Mouse (Mus musculus) limb, embryonic 13.5 days (tissue): ENCODE results near the gene Cox8b. TPM values are rescaled to one million over a fixed set of nuclear protein-coding genes. Genes with fewer than 3 reads are reported as not detected.
A peak's percentile ranks its signal among the peaks of the same experiment; 100 is the strongest.
"Not testable (repeated sequence)": the region's sequence is repeated elsewhere in the genome, so short reads cannot be mapped to it uniquely, and the experiment has no call there.

Experiments used
- ATAC-seq: fragments of 200-750 bp; cut with Nextera tagmentation; 2 replicates; pipeline ENCODE4 v1.8.0; 2017; ENCODE audit warnings: low read depth, moderate number of reproducible peaks, moderate TSS enrichment; ENCODE audit not compliant: low FRiP score
- H3K27ac ChIP-seq: fragments of 300-500 bp; sonication (generic); 2 replicates; pipeline ENCODE4 v1.5.1; 2015; ENCODE audit warnings: inconsistent platforms, mild to moderate bottlenecking, moderate library complexity
- H3K27me3 ChIP-seq: fragments of 300-500 bp; sonication (generic); 2 replicates; pipeline ENCODE4 v1.6.1; 2015; ENCODE audit warnings: mild to moderate bottlenecking, inconsistent platforms
- H3K36me3 ChIP-seq: fragments of 300-500 bp; sonication (generic); 2 replicates; pipeline ENCODE4 v1.6.1; 2015; ENCODE audit warnings: inconsistent platforms, mild to moderate bottlenecking, moderate library complexity
- H3K4me1 ChIP-seq: fragments of 300-500 bp; sonication (generic); 2 replicates; pipeline ENCODE4 v1.6.1; 2015; ENCODE audit warnings: inconsistent platforms
- H3K4me2 ChIP-seq: fragments of 300-500 bp; sonication (generic); replicated peaks from 2 replicates; pipeline ENCODE4 v1.6.1; 2015; ENCODE audit warnings: inconsistent platforms, mild to moderate bottlenecking, moderate library complexity
- H3K4me3 ChIP-seq: fragments of 300-500 bp; sonication (generic); 2 replicates; pipeline ENCODE4 v1.5.1; 2015; ENCODE audit warnings: moderate library complexity, mild to moderate bottlenecking, inconsistent platforms
- H3K9ac ChIP-seq: fragments of 300-500 bp; sonication (generic); 2 replicates; pipeline ENCODE4 v1.6.1; 2015; ENCODE audit warnings: mild to moderate bottlenecking, inconsistent platforms
- H3K9me3 ChIP-seq: fragments of 300-500 bp; sonication (generic); 2 replicates; pipeline ENCODE4 v1.6.1; 2016; ENCODE audit warnings: inconsistent platforms
- WGBS: fragments of 180-500 bp; shearing (Covaris S2); methylation state at CpG from one replicate; pipeline ENCODE4 v1.1.7; 2015; 5-methylcytosine and 5-hydroxymethylcytosine counted together
- polyA plus RNA-seq: library from polyadenylated mRNA; unstranded; fragments of >200 nt; fragmentation: Nextera tagmentation; extraction: Ambion mirVana; gene quantifications from 2 replicates; pipeline ENCODE4 v1.2.1, GENCODE M21; 2015

Gene Cox8b
- polyA plus RNA-seq, 1 experiment from 2014 or later: 9.3 TPM

DNA sequence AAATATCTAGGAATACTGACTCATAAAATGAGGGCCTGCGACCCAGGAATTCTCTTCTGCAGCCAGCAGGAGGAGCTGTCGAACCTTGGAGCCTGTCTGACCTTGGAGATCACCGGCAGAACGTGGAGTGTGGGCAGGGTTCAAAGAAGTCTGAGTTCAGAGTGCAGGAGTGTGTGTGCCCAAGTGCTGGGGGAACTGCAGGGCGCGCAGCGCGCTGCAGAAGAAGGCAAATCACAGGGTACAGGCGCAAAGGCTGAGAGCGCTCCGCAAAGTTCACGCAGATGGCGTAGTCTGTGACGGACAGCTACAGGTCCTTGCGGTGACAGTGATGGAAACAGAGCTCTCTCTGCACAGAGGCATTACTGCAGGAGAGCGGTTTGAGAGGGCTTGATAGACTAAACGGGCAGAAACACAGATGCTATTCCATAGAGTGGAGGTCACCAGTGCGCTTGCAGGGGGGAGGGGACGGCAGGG, 8.4 kb upstream of the Cox8b start:
- peak overlapping the region; percentile 75 for H3K4me2 ChIP-seq
- H3K4me1 ChIP-seq: peaks cover 3% of the 10 kb centered on the region
- no peaks in the 10 kb centered on the region for H3K9me3 ChIP-seq
- H3K27ac ChIP-seq: no peak overlapping the region
- peak; percentile 70; the same call in 1 of the 2 replicates for ATAC-seq
- WGBS: 1% methylated on average over 19 of the region's 19 CpGs
- peak overlapping the region; percentile 57 for H3K9ac ChIP-seq
- H3K36me3 ChIP-seq: no peaks in the 10 kb centered on the region
- peak overlapping the region; percentile 44 for H3K4me3 ChIP-seq
- no peaks in the 10 kb centered on the region for H3K27me3 ChIP-seq

DNA sequence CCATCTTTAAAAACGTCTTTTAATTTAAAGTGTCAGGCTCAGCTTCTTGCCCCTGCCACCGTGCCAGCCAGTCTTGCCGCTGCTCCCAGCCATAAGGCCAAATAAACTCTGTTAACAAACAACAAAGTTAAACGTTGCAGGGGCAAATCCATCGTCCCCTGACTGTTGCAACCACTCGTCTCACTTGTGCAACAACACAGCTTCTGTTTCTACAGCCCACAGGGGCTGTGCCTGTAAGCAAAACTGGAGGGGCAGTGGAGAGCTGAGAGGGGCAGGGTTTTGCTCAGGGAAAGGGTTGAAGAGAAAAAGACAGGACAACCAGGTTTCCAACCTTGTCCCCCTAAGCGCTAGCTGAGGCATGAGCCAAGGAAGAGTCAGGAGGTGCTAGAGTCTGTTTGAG, 7.9 kb upstream of the Cox8b start:
- Histone ChIP-seq H3K9me3 (no peaks in the 10 kb centered on the region), H3K9ac (no peak overlapping the region), H3K4me1 (peaks cover 7% of the 10 kb centered on the region), H3K4me3 (peak overlapping the region; percentile 44; the same call in 1 of the 2 replicates), H3K36me3 (no peaks in the 10 kb centered on the region), H3K27me3 (no peaks in the 10 kb centered on the region), H3K4me2 (peak overlapping the region; percentile 75), H3K27ac (no peak overlapping the region)
- WGBS: 48% methylated on average over 7 of the region's 7 CpGs
- ATAC-seq: no peak

DNA sequence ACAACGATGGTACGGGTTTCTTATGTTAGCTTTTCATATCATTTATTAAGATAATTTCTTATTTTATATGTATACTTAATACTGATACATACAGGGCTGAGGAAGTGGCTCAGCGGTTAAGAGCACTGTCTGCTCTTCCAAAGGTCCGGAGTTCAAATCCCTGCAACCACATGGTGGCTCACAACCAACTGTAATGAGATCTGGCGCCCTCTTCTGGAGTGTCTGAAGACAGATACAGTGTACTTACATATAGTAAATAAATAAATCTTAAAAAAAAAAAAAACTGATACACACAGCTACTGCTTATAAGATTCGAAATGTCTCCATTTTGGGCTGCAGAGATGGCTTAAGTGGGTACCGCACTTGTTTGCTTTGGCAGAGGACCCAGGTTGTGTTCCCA, 7.5 kb upstream of the Cox8b start:
- 85% methylated on average over 7 of the region's 7 CpGs for WGBS
- H3K9ac ChIP-seq: no peak overlapping the region
- H3K36me3 ChIP-seq: no peaks in the 10 kb centered on the region
- H3K27me3 ChIP-seq: no peaks in the 10 kb centered on the region
- ATAC-seq: no peak
- H3K4me1 ChIP-seq: peaks cover 9% of the 10 kb centered on the region
- no peak overlapping the region for H3K4me2 ChIP-seq
- H3K9me3 ChIP-seq: no peaks in the 10 kb centered on the region
- H3K27ac ChIP-seq: no peak overlapping the region
- H3K4me3 ChIP-seq: no peak overlapping the region

DNA sequence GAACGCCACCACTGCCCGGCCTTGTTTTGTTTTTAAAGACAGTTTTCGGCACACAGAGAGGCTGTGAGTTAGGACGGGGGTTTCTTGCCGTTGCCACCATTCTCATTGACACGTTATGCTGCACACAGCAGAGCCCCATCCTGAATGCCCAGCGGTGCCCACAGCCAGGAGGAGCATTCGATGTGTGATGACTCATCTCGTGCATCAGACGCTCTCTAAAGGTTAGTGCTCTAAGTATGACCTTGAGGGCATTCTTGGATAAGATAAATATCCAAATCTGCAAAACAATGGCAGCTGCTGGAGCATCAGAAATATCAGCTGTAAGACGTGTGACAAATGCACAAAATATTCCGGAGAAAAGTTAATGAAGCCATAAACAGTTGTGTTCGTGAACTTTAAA, 6.9 kb upstream of the Cox8b start:
- Histone ChIP-seq H3K4me2 (no peak overlapping the region), H3K27me3 (no peaks in the 10 kb centered on the region), H3K4me3 (no peak overlapping the region), H3K9ac (no peak overlapping the region), H3K9me3 (no peaks in the 10 kb centered on the region), H3K36me3 (no peaks in the 10 kb centered on the region), H3K27ac (no peak overlapping the region), H3K4me1 (peaks cover 9% of the 10 kb centered on the region)
- WGBS: 85% methylated on average over 13 of the region's 13 CpGs
- no peak for ATAC-seq

DNA sequence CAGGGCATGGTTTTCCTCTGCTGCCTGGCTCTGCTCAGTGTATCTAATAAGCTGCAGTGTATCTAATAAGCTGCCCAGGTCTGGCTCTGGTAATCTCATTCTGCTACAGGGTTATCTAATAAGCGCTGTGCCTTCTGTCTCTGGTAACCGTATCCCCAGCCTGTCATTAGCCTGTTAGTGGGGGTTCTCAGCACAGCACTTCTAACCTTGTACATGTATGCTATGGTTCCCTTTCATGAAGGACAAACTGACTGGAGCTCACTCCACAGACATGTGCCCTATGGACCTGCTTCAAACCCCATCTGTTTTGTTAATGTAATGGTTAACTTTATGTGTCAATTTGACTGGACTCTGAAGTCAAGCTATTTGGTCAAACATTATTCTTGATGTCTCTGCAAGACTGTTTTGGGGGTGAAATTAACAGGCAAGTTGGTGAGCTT, 5.4 kb upstream of the Cox8b start:
- H3K9me3 ChIP-seq: no peaks in the 10 kb centered on the region
- peaks cover 13% of the 10 kb centered on the region for H3K4me1 ChIP-seq
- no peak overlapping the region for H3K27ac ChIP-seq
- H3K36me3 ChIP-seq: no peaks in the 10 kb centered on the region
- H3K4me2 ChIP-seq: no peak overlapping the region
- 76% methylated on average over 2 of the region's 2 CpGs for WGBS
- no peaks in the 10 kb centered on the region for H3K27me3 ChIP-seq
- no peak overlapping the region for H3K9ac ChIP-seq
- ATAC-seq: no peak
- no peak overlapping the region for H3K4me3 ChIP-seq

DNA sequence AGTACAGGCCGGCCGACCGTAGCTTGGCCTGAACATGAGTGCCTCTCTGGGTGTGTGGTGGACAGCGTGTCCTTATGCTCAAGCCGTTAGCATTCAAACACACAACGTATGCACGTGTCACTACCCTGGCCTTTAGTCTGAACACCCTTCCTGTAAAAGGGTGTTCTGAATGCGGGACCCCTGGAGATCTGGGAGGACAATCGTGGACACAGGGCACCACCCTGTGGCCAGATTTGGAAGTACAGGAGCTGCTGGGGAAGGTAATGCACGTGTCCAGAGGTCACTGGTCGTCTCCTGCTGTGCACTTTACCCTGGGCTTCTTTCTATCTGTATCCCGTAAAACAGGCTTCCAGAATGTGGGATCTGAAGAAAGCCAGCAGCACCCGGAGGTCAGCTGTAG, 3.0 kb upstream of the Cox8b start:
- no peak overlapping the region for H3K27ac ChIP-seq
- no peaks in the 10 kb centered on the region for H3K9me3 ChIP-seq
- 25% methylated on average over 13 of the region's 13 CpGs for WGBS
- peaks cover 13% of the 10 kb centered on the region for H3K36me3 ChIP-seq
- H3K9ac ChIP-seq: peak overlapping the region; percentile 53; the same call in 1 of the 2 replicates
- peak; percentile 49; the same call in 1 of the 2 replicates for ATAC-seq
- peaks cover 10% of the 10 kb centered on the region; the same call in 1 of the 2 replicates for H3K4me1 ChIP-seq
- H3K27me3 ChIP-seq: no peaks in the 10 kb centered on the region
- no peak overlapping the region for H3K4me3 ChIP-seq
- no peak overlapping the region for H3K4me2 ChIP-seq

DNA sequence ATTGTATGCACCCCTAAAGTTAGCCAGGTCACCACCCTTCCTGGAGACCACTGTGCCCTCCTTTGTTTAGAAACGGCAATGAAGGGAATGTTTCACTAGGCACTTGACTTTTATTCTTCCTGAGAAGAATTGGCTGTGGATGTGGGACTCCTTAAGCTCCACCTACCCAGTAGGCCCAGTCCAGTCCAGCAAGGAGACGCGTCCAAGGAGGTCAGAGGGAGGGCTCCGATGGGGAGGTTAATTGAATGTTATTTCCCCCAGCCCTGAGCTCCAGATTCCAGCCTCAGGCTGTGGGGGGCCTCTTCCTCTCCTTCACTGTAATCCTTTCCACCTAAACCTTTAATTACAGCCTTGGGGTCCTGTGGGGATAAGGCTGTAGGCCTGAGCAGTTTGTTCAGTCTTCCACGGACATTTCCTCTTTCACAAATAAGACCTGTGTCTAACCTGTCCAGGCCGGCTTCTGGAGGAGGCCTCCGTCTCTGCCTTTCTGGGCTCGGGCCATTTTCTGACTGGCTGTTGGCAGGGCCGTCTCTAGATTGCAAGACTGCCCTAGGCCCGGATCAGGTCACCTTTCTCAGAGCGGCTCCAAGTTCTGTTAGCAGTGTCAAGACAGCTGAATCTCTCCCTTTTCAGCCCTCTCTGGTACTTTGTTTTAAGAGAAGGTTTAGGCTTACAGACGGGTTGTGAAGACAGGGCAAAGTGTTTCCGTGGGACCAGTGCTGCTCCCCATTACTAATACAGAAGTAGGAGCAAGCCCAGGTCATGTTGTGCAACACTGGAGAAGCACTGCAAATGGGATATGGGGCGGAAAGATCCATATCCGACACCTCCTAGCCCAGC, 2.0 kb upstream of the Cox8b start:
- Histone ChIP-seq H3K9ac (peak overlapping the region; percentile 31; the same call in 1 of the 2 replicates), H3K4me2 (no peak overlapping the region), H3K4me3 (no peak overlapping the region), H3K27ac (no peak overlapping the region), H3K27me3 (no peaks in the 10 kb centered on the region), H3K4me1 (peaks cover 10% of the 10 kb centered on the region; the same call in 1 of the 2 replicates), H3K9me3 (no peaks in the 10 kb centered on the region), H3K36me3 (peaks cover 22% of the 10 kb centered on the region)
- ATAC-seq: no peak
- 57% methylated on average over 15 of the region's 15 CpGs for WGBS

DNA sequence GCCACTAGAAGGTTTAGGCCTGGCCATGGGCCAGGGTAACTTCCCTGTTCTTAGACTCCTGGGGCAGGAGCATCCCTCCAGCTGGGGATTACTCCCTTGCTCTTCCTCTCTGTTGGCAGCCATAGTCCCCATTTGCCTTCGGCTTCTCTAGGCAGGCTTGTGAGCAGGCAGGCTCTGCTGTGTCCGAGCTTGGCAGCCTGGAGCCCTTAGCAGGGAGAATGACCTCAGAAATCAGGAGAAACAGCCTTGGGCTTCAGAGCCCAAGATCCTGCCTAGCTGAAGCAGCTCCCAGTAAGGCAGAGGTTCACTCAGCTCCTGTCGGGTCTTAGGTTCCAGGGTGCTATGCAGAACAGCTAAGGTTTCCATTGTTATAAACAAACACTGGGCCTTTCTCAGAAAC, 1.1 kb downstream of the Cox8b start:
- ATAC-seq: no peak
- Histone ChIP-seq H3K36me3 (peaks cover 49% of the 10 kb centered on the region), H3K4me2 (no peak overlapping the region), H3K4me1 (peaks cover 10% of the 10 kb centered on the region; the same call in 1 of the 2 replicates), H3K9ac (no peak overlapping the region), H3K4me3 (no peak overlapping the region), H3K9me3 (no peaks in the 10 kb centered on the region), H3K27me3 (no peaks in the 10 kb centered on the region), H3K27ac (no peak overlapping the region)
- WGBS: 73% methylated on average over 3 of the region's 3 CpGs

DNA sequence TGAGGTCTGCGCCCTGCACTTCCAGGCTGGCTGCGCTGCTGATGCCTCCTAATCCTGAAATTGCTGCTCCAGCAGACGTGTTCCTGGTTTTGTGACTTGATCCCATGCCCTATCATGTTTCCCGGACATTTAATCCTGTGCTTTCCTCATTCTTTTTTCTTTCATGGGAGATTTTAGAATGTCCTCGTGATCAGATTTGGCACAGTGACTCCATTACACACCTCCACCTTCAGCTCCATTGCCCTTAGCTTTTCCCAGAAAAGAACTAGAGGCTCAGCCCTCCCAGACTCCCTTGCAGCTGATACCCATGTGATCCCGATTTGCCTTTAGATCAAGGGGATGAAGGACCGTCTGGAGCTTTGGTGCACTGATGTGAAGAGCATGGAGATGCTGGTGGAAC, 2.4 kb downstream of the Cox8b start:
- Histone ChIP-seq H3K27me3 (no peaks in the 10 kb centered on the region), H3K36me3 (peaks cover 60% of the 10 kb centered on the region), H3K9ac (no peak overlapping the region), H3K4me3 (no peak overlapping the region), H3K4me1 (0 out of 2 replicates have a peak, but pooled peaks cover 4% of the 10 kb centered on the region), H3K4me2 (no peak overlapping the region), H3K9me3 (no peaks in the 10 kb centered on the region), H3K27ac (no peak overlapping the region)
- WGBS: 84% methylated on average over 7 of the region's 7 CpGs
- ATAC-seq: no peak

DNA sequence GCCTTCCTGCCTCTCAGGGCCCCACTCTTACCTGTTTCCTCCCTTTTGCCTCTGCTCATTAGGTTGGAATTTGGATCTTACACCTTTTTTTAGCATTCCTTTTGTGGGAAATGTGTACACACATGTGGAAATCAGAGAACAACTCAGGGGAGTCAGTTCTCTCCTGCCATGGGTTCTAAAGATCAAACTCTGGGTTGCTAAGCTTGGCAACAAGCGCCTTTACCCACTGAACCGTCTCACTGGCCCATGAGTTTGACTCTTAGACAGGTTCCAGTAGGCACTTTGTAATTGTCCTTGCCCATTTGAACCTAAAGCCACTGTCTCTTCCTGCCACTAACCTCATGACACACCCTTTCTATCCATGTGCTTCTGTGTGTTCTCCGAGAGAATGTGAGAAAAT, 5.6 kb downstream of the Cox8b start:
- ATAC-seq: no peak
- Histone ChIP-seq H3K4me3 (no peak overlapping the region), H3K9ac (no peak overlapping the region), H3K36me3 (peaks cover 79% of the 10 kb centered on the region), H3K4me1 (no peaks in the 10 kb centered on the region), H3K27ac (no peak overlapping the region), H3K9me3 (no peaks in the 10 kb centered on the region), H3K27me3 (no peaks in the 10 kb centered on the region), H3K4me2 (no peak overlapping the region)
- WGBS: 92% methylated on average over 3 of the region's 3 CpGs

DNA sequence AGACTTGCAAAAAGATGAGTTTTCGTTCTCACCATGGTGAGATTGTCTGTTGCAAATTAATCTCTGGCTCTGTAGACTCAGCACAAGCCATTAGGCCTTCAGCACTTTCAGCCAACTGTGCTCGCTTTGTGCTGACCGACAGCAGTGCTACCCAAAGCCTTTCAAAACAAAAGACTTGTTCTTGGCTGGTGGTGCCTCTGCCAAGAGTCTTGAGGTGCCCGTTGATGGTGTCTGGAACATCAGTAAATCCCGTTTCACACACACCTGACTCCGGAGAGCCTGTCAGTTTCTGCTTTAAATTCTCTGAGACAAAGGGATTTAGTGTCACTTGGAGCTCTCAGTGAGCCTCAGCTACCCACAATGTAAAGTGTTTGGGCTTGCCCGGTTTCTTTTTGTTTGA, 6.2 kb downstream of the Cox8b start:
- H3K4me2 ChIP-seq: no peak overlapping the region
- no peaks in the 10 kb centered on the region for H3K27me3 ChIP-seq
- ATAC-seq: no peak
- H3K9ac ChIP-seq: no peak overlapping the region
- no peak overlapping the region for H3K27ac ChIP-seq
- no peaks in the 10 kb centered on the region for H3K4me1 ChIP-seq
- no peaks in the 10 kb centered on the region for H3K9me3 ChIP-seq
- H3K36me3 ChIP-seq: peaks cover 81% of the 10 kb centered on the region
- no peak overlapping the region for H3K4me3 ChIP-seq
- WGBS: 91% methylated on average over 7 of the region's 7 CpGs

DNA sequence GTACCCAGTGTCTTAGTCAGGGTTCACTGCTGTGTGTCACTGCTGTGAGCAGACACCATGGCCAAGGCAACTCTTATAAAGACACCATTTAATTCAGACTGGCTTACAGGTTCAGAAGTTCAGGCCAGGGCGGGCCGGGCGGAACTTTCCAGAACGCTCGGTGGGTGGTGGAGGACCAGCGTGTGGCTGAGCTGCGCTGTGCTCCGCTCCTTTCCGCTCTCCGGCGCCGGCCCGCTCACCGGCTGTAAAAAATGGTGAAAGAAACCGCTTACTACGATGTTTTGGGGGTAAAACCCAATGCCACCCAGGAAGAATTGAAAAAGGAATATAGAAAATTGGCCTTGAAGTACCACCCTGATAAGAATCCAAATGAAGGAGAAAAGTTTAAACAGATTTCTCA, 9.6 kb downstream of the Cox8b start:
- not testable (repeated sequence) for H3K4me1 ChIP-seq, H3K4me3 ChIP-seq, H3K9me3 ChIP-seq, H3K27ac ChIP-seq, H3K27me3 ChIP-seq, ATAC-seq, H3K4me2 ChIP-seq, H3K9ac ChIP-seq
- H3K36me3 ChIP-seq: peaks cover 82% of the 10 kb centered on the region
- 95% methylated on average over 16 of the region's 16 CpGs for WGBS
